Mouse (Mus musculus) T-cell, adult 2 months (primary cell): Measurements from ENCODE around the gene Aldh18a1.
A peak's percentile ranks its signal among the peaks of the same experiment; 100 is the strongest.
"Not testable (repeated sequence)": the region's sequence is repeated elsewhere in the genome, so short reads cannot be mapped to it uniquely, and the experiment has no call there.

Experiments used
- DNase-seq: peaks from one replicate; pipeline ENCODE4 v3.0.0; 2022; ENCODE audit warnings: low spot score

The Aldh18a1 gene

DNA sequence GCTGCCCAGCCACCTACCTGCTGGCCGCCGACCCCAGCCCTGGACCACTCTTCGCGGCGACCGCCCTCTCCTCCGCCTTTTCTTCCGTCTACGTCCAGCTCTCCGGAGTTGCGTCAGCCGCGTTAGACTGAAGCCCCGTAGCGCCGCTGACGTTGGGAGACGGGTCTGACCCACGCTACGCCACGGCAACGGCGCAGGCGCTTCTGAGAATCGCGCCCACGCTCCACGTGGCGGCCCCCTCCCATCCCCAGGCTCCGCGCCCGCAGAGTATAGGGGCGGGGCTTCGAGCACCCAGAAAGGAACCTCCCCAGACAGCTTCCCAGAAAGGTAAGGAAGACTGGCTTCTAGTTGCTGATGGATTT is at the start of gene Aldh18a1:
TSS of gene Aldh18a1 (minus strand) at position 171 of the 362 bp plus-strand sequence.
- DNase-seq: peak; percentile 94

DNA sequence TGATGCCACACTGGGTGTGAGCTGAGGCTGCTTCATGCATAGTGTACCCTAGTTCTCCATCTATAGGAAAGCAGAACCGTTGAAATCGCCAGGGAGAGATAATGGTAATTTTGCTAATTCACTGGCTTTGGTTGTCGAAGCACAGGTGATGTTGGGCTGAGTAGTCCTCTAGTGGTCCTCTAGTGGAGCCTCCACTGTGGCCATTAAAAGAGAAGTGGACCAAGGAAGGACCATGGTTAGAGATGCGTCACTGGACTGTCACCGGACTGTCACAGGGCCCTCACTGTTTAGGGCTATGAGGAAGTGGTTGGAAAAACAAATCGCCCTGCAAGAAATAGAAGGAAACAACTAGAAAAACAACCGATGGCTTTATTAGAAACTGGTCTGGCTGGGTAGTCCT is 49.3 kb upstream of the Aldh18a1 start:
- DNase-seq: no peak

DNA sequence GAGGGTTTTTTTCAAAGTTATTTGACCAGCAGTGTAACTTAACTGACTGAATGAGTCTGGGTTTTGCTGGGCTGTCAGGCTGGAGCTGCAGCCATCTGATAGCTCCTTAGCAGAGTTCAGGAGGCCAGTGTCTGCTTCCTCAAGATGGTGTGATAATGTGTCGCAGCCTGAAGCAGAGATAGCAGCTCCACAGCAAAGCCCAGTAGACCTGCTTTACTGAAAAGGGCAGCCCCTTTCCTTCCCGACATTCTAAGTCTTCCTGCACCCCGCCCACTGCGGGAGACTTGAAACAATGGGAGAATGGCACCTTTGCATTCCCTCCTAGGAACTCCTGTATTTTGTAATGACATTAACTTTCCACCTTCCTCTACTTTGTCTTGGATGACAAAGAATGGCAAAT is 48.8 kb upstream of the Aldh18a1 start:
- no peak for DNase-seq

DNA sequence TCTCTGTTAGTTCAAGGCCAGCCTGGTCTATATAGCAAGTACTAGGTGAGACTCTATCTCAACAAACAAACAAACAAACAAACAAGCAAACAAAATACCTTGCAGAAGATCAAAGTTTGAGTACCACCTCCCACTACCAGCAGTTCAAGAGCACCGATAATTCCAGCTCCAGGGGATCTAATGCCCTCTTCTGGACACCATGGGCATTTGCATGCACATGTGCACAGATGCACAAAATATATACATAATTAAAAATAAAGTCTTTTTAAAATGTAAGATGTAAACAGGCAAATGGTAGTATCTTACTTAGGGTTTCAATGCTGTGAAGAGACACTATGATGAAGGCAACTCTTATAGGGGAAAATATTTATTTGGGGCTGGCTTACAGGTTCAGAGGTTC is 44.9 kb upstream of the Aldh18a1 start:
- DNase-seq: no peak

DNA sequence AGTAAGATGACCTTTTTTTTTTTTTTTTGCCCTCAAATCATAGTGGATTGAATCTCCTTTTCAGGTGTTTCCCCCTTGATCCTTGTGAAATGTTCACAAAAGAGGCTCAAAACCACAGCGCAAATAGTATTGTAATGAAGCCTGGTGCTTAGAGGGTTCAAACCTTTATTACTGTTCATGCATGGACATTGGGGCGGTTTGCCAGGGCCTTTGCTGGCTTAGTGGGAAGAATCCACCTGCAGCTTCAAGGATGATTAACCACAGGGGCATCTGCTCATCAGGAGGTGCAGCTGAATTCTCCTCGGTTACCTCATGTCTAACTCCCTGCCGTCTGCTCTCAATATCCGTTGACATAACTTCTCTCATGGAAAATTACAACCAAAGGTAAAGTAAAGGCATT is 44.4 kb upstream of the Aldh18a1 start:
- DNase-seq: no peak

DNA sequence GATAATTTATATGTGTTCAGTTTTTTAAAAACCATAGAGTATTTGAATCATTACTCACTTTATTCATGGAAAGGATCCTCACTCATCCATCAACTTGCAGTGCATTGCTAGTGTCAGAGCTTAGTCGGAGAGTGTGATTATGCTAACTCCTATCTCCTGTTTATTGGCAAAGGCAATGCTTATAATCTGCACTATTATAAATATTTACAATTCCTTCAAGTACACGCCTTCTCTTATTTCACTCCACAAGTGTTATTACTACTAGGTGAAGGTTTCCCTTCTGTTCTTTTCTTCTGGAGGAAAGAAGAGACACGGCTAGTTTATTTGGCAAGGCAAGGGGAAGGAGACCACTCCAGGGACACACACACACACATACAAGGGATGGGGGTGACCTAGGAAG is 43.9 kb upstream of the Aldh18a1 start:
- DNase-seq: no peak

DNA sequence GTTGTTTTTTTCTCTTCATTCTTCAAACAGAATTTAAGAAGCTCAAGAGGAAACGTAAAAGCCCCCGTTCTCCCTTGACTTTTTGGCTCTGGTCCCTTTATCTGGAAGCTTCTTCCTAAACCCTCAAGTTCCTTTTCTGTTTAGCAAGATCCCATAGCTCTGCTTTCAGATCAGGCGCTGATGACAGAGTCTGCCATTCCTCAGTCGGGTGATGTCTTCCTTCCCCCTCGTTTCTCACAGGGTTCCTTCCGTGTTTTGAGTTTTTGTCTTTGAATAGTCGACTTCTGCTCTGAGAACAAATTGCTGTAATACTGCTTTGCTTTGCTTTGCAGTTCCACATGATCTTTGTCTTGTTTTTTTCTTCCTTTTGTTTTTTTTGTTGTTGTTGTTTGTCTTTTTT is 42.3 kb upstream of the Aldh18a1 start:
- no peak for DNase-seq

DNA sequence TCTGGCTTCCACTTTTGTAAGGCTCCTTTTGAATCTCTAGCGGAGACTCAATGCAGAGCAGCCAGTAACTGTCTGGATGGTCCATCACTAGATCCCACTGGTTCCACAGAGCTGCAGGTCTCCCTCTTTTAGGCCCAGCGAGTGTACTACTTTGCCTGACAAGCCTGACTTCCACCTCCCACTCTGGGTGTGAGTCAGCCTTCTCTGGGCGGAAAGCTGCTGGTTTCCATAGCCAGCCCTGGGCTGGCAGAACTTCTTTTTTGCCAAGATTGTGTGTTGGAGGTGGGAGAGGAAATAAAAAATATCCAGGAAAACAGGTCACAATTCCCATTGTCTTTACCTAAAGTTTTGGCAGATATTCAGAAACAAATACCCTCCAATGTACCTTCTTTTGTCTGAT is 41.8 kb upstream of the Aldh18a1 start:
- DNase-seq: no peak

DNA sequence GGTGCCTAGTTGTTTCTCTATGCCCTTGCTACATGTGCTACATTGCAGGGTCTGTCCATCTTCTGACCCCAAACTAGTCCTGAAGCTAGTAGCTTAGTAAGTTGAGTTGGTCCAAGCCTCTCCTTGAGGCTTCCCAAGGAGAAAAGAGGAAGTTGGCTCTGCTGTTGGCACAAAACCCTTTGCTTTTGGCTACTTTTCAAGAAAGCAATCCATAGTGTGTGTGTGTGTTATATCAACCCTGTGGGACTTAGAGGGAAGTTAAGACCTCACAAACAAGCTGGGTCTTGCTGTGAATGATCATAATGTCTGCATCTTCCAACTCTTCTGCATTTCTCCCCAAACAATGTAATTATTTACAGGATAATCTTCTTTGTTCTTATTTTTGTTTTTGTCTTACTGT is 40.7 kb upstream of the Aldh18a1 start:
- no peak for DNase-seq

DNA sequence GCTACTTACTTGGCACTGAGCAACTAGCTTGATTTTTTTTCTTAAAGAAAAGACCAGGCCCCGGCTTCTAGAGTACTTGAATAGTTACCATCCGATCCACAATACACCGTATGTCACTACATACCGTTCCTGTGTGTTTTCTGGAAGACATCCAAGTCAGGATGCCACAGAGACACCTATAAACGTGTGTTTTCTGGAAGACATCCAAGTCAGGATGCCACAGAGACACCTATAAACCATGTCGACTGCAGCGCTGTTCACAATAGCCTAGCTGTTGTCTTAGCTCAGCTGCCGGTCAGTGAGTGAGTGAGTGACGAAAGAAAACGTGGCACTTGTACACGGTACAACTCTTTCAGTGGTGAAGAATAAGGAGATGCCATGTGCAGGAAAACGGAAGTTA is 37.7 kb upstream of the Aldh18a1 start:
- DNase-seq: no peak

DNA sequence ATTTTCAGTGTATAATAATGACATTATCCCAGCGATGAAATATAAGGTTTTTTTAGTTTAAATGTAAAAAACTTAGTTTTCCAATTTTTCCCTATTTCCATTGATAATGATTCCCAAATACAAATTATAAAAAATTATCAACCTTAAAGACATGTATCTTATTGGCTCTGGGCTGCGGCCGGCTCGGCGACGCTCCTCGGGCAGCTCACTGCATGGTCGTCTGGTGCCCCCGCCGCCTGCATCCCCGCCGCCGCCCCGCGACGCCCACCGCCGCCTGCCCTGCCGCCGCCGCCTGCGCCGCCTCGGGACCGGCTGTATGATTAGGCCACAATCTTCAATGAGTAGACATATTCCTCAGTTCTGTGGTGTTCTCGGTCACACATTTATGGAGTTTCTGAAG is 33.4 kb upstream of the Aldh18a1 start:
- DNase-seq: not testable (repeated sequence)

DNA sequence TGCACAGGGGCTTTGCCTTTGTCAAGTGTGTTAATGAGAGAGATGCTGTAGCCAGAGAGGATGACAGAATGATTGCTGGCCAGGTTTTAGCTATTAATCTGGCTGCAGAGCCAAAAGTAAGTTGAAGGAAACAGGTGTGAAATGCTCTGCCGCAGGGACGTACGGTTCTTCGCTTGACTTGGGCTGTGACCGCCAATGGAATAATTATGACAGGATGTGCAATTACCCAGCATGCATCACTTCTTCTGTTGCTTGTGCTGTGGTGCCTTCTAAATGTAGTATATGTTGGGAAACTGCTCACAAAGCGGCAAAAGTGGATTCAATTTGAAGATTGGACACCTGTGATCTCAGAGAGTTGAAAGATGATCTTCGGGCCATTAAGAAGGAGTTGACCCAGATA is 27.8 kb upstream of the Aldh18a1 start:
- DNase-seq: peak; percentile 28

DNA sequence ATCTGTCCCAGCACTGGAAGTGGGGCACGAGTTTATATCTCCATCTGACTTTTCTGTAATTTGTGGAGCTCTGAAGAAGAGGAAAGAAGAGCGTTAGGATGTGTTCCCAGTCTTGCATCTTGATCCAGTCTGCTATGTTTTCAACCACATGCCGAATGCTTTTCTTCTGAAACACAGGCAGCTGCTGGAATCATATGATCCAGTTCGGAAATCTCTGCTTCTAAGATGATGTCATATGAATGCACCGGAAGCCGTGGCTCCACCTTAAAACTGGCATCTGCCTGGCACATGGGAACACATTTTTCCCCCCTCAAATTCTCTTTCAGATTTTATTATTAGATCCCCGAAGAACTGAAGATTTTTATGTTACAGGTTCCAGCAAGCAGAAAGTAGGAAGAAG is 26.5 kb upstream of the Aldh18a1 start:
- DNase-seq: no peak

DNA sequence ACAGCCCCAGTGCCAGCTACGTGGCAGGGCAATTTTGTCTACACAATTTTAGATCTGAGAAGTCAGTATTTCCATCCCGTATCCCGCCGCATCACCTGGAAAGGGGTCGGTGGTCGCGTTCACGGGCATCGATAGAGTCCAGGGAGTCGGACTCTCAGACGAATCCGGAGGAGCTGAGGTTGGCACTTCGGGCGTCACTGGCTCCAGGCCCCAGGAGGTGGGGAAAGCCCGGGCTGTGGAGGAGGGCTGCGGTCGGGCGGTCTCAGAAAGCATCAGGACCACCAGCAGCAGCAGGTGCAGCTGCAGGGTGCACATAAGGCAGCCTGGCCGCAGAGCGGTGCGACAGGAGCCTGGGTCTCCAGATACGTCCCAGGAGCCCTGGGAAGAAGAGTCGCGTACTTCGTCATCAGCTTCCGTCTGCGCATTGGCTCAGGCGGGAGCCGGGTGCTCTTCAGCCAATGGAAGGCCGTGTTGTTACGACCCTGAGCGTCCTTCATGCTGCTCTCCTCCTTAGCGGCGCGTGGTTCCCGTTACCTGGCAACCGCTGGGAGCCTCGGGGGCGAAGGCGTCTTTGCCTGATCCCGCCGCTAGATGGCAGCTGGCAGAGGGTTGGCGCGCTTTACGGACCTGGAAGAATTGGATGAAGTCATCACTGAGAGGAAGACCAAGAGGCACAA is 23.7 kb upstream of the Aldh18a1 start, which contains the start of the genes Tctn3 and Entpd1:
TSS of gene Tctn3 (minus strand) at position 404 of the 677 bp plus-strand sequence.
TSS of gene Entpd1 (plus strand) at position 537 of the 677 bp plus-strand sequence.
- peak; percentile 97 for DNase-seq

DNA sequence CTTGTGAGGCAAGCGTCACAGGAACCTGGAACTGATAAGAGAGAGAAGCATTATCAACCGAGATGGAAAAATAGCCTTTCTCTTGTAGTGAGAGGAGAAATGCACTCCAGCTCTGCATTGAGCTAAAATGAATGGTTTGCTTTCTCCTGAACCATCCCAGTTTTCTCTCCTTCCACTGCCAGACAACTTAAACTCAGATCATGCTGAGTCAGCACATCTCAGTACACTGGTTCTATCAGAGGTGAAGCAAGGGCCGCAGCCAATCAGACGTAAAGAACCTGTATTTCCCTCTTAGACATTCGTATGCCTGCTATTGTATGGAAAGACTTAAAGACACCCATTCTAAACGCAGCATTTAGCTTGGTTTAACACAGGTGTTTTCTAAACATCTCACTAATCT is 19.4 kb upstream of the Aldh18a1 start:
- no peak for DNase-seq

DNA sequence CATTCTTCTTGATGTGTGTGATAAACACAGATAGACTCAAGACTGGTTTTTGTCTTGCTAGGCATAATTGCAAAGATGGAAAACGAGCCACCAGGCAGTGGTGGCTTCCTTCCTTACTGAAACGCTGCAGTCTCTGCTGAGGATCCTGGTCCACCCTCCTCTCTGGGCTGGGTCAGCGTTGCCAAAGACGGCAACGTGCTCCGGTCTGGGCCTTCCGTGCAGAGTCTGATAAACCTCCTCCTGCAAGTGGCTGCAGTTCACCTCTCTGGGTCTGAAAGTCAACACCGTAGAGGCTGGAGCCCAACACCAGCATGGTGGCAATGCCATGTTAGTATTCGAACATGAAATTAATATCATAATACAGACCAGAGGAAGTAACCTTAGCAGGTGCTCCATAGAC is 16.9 kb upstream of the Aldh18a1 start:
- DNase-seq: no peak

DNA sequence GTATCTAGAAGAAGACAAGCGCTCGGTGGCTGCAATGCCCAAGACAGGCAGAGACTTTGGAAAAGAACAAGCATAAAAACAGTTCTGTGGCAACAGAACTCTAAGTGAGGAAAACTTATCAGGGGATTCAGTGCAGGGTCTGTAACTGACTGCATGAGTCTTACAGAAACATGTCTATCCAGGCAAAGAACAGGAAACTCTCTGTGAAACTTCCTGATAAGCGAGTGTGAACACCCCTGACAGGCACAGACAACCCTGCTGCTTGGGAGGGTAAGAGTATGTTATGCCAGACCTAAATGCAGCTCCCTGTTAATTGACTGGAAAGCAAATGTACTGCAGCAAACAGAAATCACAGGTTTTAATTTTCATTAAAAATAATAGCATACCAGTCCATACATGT is 13.6 kb upstream of the Aldh18a1 start:
- no peak for DNase-seq

DNA sequence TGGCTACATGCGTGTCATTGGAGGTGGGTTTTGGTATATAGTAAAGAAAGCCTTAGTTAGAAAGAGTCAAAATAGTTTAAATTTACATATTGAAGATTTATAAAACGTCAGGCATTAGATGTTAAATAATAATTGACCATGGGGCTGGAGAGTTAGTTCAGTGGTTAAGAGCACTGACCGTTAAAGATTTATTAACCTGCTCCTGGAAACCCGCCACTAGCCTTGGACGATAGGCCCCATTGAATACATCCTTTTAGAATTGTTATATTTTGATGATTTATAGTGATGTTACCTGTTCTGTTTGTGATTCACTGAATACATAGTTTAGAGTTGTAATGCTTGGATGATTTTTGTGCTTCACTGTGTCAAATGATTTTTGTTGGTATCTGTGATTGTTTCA is 12.6 kb upstream of the Aldh18a1 start:
- not testable (repeated sequence) for DNase-seq

DNA sequence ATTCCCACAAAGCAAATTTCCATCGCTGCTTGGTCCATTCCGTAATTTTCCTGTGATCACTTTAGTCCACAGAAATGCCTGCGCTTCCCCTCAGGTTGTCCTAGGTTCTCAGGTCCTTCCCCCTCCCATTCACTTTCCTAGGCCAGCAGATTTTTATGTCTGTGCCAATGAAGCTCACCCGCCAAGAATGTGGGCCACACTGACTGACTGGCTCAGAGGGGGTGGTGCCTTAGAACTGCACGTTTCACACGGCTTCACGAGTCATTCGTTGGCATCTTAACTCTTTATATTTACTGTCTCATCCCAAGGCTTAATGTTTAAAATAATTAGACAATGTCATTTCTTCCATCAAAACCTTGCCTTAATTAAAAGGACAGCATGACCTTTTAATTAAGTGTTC is 7.6 kb upstream of the Aldh18a1 start:
- no peak for DNase-seq

DNA sequence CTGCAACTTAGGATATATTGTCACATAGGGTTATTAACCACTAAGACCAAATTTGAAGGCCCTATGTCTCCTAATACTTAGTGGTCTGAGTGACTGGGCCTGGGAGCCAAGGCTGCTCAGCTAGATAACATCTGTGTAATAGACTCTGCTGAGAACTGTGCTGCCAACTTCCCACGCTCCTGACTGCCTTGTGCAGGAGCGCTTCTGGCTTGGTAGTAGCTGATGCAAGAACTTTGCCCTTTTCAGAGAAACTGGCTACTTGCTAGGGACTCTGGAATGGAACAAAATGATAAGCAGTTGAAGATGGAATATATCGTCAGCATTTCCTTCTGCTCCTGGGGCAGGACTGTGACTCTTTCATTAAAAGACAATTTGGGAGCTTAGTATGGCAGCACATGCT is 7.0 kb upstream of the Aldh18a1 start:
- no peak for DNase-seq

DNA sequence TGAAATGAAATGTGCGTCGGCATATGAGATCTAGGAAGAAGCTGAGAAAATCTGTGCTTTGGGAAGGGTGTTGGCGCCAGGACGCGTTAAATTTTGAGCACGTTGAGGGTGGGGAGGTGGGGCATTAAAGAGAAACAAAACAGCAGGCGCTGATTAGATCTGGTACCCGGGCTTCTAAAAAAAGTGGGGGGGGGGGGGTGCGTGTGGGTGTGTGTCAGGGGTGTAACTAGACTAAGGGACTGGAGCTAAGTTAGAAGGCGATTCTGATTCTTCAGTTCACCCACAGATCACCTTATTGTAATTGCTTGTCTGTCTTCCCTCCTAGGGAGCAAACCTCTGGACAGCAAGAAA is 1.2 kb upstream of the Aldh18a1 start:
- no peak for DNase-seq

DNA sequence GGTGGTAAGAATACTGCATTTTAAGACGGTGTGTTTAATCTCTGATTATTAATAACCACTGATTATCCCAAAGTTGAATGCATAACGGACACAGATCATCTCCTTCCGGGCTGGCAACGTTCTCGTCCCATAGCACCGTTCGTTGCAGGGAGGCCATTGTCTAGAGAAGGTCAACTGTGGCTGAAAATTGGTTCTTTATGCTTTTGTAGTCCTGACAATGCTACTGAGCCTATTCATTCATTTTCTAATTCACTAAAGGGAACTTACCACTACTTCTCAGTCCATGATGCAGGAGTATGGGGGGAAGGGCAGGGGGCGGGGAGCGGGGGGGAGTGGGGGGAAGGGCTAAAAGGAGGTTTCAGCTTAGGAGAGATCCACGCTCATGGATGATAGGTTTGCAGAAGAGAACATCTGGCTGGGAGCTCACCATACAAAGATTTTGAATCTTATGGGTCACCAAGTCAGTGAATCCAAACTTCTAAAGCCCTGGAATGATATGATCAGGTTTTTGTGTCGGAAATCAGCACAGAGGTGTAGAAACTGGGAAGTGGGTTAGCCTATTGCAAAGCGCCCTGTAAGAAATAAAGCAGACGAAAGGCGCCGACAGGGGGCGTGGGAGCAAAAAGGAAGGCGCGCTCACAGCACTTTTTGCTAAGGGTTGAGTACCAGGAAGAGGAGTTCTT is 725 bp upstream of the Aldh18a1 start:
- peak; percentile 90 for DNase-seq

DNA sequence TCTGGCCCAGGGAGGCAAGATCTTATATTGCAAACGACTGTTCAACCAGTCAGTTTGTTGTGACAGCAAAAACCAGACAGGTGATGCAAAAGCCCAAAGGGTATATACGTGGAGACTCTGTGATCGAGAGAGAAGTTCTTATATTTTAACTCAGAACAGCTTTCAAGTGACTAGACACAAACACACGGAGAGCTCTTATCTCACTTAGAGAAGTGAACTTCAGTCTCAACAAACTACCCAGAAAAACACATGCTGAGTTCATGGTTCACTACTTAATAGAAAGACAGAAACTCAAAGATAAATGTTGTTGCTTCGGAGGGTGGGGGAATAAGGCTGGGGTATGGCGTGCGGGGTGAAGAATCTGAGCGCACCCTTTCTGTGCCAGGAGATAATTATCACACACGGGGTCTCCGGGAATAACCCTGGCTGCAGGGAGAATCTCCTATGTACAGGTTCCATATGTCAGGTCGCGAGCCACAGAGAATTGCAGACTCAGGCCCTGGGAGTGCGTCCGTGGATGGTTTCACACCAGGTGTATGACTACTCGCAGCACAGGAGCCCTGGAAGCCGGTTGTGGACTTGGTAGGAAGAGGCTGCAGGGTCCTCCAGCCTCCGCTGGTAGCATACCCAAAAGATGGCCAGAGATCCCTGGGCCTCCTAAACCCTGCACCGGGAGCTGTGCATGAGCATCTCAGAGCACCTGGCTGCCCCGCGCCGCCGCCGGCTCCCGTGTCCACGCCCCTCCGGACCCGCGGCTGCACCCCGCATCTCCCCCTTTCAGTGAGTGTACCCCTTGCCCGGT is 571 bp downstream of the Aldh18a1 start:
- DNase-seq: no peak
